Mouse (Mus musculus) ES-Bruce4 (cell line): ENCODE measurements around the gene Zdhhc14.

Experiments
- CTCF ChIP-seq: IDR thresholded peaks from one replicate; pipeline ENCODE4 v1.8.1; 2011; ENCODE audit warnings: low read depth, low read length
- POLR2A ChIP-seq: IDR thresholded peaks from one replicate; pipeline ENCODE4 v1.8.1; 2011; ENCODE audit warnings: low read length; ENCODE audit not compliant: insufficient read depth

DNA sequence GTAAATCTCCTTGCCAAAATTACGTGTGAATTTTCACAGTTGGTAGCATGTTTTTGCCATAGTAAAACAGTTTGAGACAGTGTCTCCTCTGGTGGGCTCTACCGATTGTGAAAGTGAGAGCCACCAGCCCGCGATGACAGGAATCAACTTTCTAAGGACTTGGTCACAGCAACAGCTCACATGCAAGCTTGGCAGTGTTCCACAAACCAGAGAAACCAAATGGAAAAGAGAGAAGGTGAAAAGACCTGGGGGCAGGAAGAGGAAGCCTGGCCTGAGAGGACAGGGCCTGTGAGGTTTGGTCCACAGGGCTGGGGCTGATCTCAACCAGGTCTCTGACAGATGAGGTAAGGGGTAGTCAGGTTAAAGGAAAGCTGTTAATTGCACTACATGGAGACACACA, 195.5 kb downstream of the Zdhhc14 start:
- TF ChIP-seq CTCF: no peak
- TF ChIP-seq POLR2A: no peak
